Mouse (Mus musculus): ENCODE results near the gene Prkcb.

The Prkcb gene

DNA sequence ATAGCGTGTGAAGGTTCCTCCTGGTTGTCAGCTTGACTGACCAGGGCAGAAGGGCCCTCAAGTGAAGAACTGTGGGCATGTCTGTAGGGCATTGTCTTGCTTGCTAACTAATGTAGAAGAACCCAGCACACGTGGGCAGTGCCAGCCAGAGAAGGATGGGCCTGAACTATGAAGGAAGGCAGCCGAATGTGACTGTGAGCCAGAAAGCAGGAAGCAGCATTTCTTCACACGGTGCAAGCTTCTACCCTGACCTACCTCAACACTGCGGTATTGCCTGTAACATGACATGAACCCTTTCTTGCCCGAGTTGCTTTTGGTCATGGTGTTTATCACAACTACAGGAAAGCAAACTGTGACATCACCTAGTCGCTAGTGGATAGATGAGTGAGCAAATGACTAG is 113.5 kb downstream of the Prkcb start:
- no peak for DNase-seq (ENCODE audit: low spot score)

- no peak for DNase-seq (ENCODE audit: low spot score)
Measured at GRCm38 (mm10) chr7:122403343-122403742, 114.8 kb downstream of the Prkcb start.

- DNase-seq (ENCODE audit: low spot score): no peak
Measured at GRCm38 (mm10) chr7:122404571-122405393, 116.2 kb downstream of the Prkcb start.

DNA sequence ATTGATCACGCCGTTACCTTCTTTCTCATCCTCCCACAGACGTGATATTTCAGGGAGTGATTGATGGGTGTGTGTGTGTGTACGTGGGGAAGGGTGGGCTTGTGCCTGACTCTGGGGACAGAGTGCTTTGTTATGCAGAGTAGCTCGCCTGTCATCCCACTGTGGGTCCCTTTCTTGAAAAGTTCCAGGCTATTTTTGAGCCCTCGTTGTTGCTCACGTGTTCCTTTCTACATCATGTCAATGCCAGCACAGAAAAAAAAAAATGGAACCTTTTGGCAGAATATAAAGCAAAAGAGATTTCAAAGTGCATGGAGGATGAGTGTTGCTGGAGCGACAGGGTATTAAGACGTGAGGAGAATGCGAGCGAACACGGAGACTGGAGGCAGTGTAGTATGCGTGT is 118.1 kb downstream of the Prkcb start:
- no peak for DNase-seq (ENCODE audit: low spot score)

DNA sequence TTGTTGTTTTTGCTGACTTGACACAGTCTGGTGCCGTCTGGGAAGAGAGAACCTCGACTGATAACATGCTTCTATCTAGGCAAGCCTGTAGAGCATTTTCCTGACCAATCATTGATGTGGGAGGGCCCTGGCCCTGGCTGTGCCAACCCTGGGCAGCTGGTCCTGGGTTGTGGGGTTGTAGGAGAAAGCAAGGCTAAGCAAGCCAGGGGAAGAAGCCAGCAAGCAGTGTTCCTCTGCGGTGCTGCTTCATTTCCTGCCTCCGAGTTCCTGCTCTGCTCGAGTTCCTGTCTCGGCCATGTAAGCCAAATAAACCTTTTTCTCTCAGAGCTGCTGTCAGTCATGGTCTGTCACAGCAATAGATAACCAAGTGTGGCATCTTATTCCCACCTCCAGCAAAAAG is 121.4 kb downstream of the Prkcb start:
- DNase-seq (ENCODE audit: low spot score): no peak

- no peak for DNase-seq (ENCODE audit: low spot score)
Measured at GRCm38 (mm10) chr7:122410873-122411272, 122.3 kb downstream of the Prkcb start.

DNA sequence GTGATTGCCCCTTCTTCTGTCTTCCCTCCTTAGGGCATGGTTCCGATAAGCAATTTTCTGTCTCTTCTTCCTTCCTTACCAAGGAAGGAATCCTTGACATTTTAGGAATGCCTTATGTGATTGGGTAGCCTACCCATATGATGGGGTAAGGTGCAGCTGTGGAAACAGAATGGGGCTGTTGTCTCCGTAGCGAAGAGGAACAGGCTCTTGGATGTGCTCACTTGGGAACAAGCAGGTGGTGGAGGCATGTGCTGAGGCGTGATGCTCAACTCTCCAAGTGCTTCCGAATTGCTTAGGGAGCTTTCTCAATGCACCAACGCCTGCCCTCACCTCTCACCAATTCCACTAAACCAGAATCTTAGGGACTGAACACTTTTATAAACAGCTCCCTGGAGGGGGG is 124.7 kb downstream of the Prkcb start:
- no peak for DNase-seq (ENCODE audit: low spot score)

DNA sequence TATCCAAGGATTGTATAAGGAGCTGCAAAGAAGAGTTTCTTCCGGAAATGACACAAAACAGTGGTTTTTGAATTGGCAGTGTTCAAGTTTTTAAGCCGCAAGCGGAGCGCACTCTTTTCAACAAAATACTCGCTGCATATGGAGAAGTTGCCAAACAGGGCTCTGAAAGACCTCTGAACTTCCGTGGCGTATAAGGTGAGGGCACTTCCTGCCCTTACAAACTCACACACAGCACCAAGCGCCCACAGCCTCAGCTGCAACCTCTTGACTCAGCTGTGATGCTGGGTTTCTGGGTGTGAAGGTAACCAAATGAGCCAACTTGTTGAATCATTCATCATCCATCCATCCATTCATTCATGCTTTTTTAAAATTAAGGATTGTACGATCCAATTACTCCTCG is 125.6 kb downstream of the Prkcb start:
- no peak for DNase-seq (ENCODE audit: low spot score)

DNA sequence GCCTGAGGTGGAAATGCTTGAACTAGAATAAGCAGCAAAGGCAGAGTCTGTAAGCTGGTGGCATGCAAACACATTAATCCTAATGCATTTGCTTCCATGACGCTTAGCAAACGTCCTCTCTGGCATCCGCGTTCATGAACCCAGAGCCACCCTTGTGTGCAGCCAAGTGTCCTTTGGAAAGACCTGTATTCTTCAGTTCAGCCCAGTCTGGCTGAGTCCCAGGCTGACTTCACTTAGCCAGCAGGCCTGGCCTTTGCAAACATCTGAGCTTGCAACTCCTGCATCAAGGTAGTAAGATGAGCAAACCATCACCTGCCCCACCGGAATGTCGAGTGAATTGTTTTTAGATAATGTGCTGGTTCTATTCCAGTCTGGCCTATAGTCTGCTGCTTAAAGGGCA is 126.1 kb downstream of the Prkcb start:
- no peak for DNase-seq (ENCODE audit: low spot score)

- DNase-seq (ENCODE audit: low spot score): no peak
Measured at GRCm38 (mm10) chr7:122415387-122415786, 126.8 kb downstream of the Prkcb start.

DNA sequence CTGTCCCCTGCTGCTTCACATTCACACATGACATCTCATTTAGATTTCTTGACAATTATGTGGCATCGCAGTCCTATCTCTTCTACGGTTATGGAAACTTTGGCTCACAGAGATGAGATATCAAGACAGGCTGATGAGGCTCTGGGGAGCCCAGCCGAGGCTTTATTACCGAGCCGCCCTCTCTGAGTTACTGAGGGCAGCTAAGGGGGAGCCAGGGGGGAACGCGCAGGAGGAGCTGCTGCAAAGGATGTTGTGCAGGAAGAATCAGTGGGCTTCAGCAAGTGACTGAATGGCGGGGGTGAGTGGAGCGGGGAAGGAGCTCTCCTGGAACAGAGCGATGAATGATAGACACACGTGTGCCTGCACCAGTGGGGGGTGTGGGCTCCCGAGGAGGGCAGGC is 127.4 kb downstream of the Prkcb start:
- DNase-seq (ENCODE audit: low spot score): no peak

DNA sequence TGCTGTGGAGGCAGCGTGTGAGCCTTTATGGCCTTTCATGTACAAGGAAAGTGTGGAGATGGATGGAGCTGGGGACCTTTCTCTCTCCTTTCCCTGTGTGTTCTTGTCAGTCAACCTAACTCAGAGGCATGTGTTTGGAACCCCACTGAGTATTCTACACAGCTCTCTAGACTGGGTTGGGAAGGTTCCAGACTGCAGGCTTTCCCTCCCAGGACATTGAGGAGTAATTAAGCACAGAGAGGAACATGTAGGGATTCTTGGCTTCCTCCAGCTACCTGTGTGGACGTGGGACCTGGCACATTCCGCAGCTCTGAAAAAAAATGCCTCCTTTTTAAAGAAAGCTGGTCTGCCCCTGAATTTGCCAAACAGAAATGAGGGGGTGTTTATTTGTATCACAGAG is 130.0 kb downstream of the Prkcb start:
- no peak for DNase-seq (ENCODE audit: low spot score)

- DNase-seq (ENCODE audit: low spot score): no peak
Measured at GRCm38 (mm10) chr7:122423816-122424215, 135.3 kb downstream of the Prkcb start.

DNA sequence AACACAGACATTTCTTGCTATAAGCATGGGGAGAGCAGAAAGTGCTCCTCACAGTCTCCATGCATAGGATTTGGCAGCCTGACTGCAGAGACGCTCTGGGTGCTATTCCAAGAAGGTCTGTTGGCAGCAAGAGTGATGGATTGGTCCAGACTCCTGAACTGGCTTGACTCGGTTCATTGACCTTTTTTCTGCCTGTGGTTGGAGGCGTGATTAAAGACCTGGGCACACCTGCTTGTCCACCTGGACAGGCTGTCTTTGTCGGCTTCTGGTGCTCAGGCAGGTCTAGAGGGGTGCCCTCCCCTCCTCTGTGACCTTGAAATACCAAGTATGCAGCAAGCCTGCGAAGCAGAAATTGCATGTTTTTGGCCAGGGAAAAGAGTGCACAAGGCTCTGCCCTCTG is 140.6 kb downstream of the Prkcb start:
- DNase-seq (ENCODE audit: low spot score): no peak

DNA sequence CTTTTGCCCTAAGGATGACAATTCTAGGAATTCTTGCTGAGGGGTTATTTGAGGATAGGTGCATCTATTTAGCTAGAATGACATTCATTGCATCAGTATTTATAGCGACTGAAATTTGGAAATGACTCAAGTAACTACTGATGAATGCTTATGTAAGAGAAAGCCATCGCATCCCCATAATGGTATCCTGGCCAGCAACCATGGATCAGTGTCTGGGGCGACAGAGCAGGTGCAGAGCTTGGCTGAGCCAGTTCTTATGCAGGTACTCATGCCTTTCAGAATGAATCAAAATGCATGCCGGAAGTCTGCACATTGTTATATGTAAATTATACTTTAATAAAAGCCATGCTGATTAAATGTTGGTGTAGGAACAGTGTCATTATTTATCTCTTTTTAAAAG is 143.8 kb downstream of the Prkcb start:
- DNase-seq (ENCODE audit: low spot score): no peak

GRCm38 (mm10) chr7:122433377-122433776 is 144.8 kb downstream of the Prkcb start:
- DNase-seq (ENCODE audit: low spot score): no peak

- no peak for DNase-seq (ENCODE audit: low spot score)
Measured at GRCm38 (mm10) chr7:122434941-122435340, 146.4 kb downstream of the Prkcb start.

DNA sequence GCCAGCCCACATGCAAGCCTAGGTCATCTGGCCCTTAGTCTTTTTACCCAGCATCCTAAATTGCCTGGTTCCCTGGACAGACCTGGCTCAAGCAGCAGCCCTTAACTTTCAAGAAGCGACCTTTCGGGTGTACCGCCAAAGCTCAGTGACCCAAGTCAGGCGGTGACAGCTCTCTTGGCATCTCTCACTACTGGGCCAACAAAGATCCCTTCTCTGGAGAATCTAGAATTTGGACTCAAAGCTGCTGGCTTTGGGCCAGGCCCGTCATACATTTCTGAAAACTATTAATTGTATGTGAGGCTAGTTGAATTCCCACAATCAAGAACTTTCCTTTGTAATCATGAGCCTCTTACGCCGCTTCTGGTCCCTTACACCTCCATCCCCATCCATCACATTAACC is 147.0 kb downstream of the Prkcb start:
- no peak for DNase-seq (ENCODE audit: low spot score)

GRCm38 (mm10) chr7:122437390-122437789 is 148.8 kb downstream of the Prkcb start:
- DNase-seq (ENCODE audit: low spot score): no peak

DNA sequence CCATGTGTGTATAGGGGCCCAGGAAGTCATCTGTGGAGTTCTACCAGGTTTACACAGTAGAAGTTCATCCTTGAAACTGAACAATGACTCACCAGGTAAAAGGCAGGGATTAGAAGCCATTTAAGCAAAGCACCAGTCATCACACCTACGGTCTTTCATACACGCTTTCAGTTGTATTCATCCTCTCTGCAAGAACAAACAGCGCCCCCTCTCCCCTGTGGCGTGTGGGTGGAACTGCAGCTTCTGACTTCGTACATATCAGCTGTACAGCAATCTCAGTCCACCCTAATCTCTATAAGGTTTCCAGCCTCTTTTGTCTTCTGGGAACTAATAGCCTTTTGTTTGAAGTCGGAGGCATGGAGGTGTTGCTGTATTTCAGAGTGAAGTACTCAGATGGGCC is 156.5 kb downstream of the Prkcb start:
- no peak for DNase-seq (ENCODE audit: low spot score)

DNA sequence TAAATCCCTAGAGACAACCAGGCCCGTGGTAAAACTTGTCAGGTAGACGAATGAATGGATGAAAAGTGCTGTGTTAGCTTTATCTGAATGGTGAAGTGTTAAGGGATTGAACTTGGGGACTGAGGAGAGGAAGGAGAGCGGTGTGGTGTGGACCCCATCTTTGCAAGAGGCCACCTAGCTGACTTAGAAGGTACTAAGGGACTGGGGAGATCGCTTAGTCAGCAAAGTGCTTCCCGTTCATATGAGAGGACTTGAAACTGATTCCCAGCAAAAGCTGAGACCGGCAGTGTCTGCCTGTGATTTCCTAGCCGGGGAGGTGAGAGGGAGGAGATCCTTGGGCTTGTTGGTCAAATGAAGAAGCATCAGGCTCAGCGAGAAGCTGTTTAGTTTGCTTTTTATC is 164.1 kb downstream of the Prkcb start:
- no peak for DNase-seq (ENCODE audit: low spot score)

GRCm38 (mm10) chr7:122459203-122459965 is 170.8 kb downstream of the Prkcb start:
- DNase-seq (ENCODE audit: low spot score): peak; percentile 84

DNA sequence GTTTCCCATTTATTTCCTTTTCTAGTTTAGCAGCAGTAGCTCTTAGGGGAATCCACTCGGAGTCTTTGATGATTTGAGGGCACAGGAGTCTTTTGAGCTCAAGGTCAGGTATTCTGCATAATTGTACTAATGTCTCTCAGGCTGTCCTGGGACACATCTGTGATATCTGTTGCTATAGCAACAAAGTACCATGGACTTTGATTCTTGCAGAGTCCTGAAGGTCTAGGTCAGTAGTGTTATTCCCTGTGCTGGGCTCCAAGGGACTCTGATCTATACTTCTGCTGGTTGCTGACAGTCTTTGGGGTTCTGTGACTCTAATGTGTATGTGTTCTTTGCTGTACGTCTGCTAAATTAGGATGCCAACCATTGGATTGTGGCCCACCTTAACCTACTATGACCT is 171.5 kb downstream of the Prkcb start:
- DNase-seq (ENCODE audit: low spot score): no peak

Measured in adipocyte (in vitro differentiated cells).